Mouse (Mus musculus) forebrain, embryonic 15.5 days (tissue): ENCODE results near the gene Myh9. TPM values are rescaled to one million over a fixed set of nuclear protein-coding genes. Genes with fewer than 3 reads are reported as not detected.
A peak's percentile ranks its signal among the peaks of the same experiment; 100 is the strongest.

ENCODE experiments used
- ATAC-seq: fragments of 200-750 bp; cut with Nextera tagmentation; replicated peaks from 2 replicates; pipeline ENCODE4 v1.8.0; 2017; ENCODE audit warnings: mild to moderate bottlenecking, moderate TSS enrichment, moderate library complexity
- H3K27ac ChIP-seq: fragments of 300-500 bp; sonication (generic); replicated peaks from 2 replicates; pipeline ENCODE4 v1.5.1; 2015; ENCODE audit warnings: mild to moderate bottlenecking, inconsistent platforms
- H3K27me3 ChIP-seq: fragments of 300-500 bp; sonication (generic); 2 replicates; pipeline ENCODE4 v1.6.1; 2015; ENCODE audit warnings: inconsistent platforms
- H3K36me3 ChIP-seq: fragments of 300-500 bp; sonication (generic); 2 replicates; pipeline ENCODE4 v1.6.1; 2015; ENCODE audit warnings: mild to moderate bottlenecking, inconsistent platforms
- H3K4me1 ChIP-seq: fragments of 300-500 bp; sonication (generic); 2 replicates; pipeline ENCODE4 v1.6.1; 2015; ENCODE audit warnings: inconsistent platforms
- H3K4me2 ChIP-seq: fragments of 300-500 bp; sonication (generic); replicated peaks from 2 replicates; pipeline ENCODE4 v1.6.1; 2015; ENCODE audit warnings: mild to moderate bottlenecking, inconsistent platforms
- H3K4me3 ChIP-seq: fragments of 300-500 bp; sonication (generic); 2 replicates; pipeline ENCODE4 v1.5.1; 2015; ENCODE audit warnings: mild to moderate bottlenecking, inconsistent platforms
- H3K9ac ChIP-seq: fragments of 300-500 bp; sonication (generic); replicated peaks from 2 replicates; pipeline ENCODE4 v1.6.1; 2015; ENCODE audit warnings: mild to moderate bottlenecking, inconsistent platforms
- H3K9me3 ChIP-seq: fragments of 300-500 bp; sonication (generic); 2 replicates; pipeline ENCODE4 v1.6.1; 2016; ENCODE audit warnings: inconsistent platforms
- WGBS: fragments of 180-500 bp; shearing (Covaris S2); methylation state at CpG from one replicate; pipeline ENCODE4 v1.1.7; 2015; ENCODE audit warnings: mixed read lengths; 5-methylcytosine and 5-hydroxymethylcytosine counted together
- polyA plus RNA-seq: library from polyadenylated mRNA; unstranded; fragments of >200 nt; fragmentation: Nextera tagmentation; extraction: Ambion mirVana; gene quantifications from 2 replicates; pipeline ENCODE4 v1.2.1, GENCODE M21; 2015

Myh9 gene
- polyA plus RNA-seq, 1 experiment from 2014 or later = 12.3 TPM

GRCm38 (mm10) chr15:77820480-77821163 is 21.4 kb downstream of the Myh9 start:
- Histone ChIP-seq H3K9ac (no peak overlapping the region), H3K36me3 (no peaks in the 10 kb centered on the region), H3K4me2 (no peak overlapping the region), H3K4me3 (no peak overlapping the region), H3K4me1 (peaks cover 36% of the 10 kb centered on the region), H3K27me3 (no peaks in the 10 kb centered on the region), H3K27ac (peak overlapping the region; percentile 53), H3K9me3 (no peaks in the 10 kb centered on the region)
- 64% methylated on average over 3 of the region's 3 CpGs for WGBS
- no peak for ATAC-seq

GRCm38 (mm10) chr15:77819894-77820387 is 22.0 kb downstream of the Myh9 start:
- WGBS = 65% methylated on average over 10 of the region's 10 CpGs
- no peak overlapping the region for H3K4me3 ChIP-seq
- H3K9ac ChIP-seq = no peak overlapping the region
- no peaks in the 10 kb centered on the region for H3K9me3 ChIP-seq
- no peak overlapping the region for H3K4me2 ChIP-seq
- H3K36me3 ChIP-seq = no peaks in the 10 kb centered on the region
- H3K27ac ChIP-seq = 0 out of 2 replicates have a peak overlapping the region, but pooled peaks have one; percentile 53
- no peak for ATAC-seq
- no peaks in the 10 kb centered on the region for H3K27me3 ChIP-seq
- peaks cover 41% of the 10 kb centered on the region for H3K4me1 ChIP-seq

- Histone ChIP-seq H3K27me3 (no peaks in the 10 kb centered on the region), H3K4me2 (no peak overlapping the region), H3K9ac (no peak overlapping the region), H3K36me3 (no peaks in the 10 kb centered on the region), H3K9me3 (no peaks in the 10 kb centered on the region), H3K4me1 (peaks cover 51% of the 10 kb centered on the region), H3K27ac (no peak overlapping the region), H3K4me3 (no peak overlapping the region)
- no peak for ATAC-seq
- WGBS = 89% methylated on average over 15 of the region's 15 CpGs
These were observed 23.3 kb downstream of the Myh9 start for GRCm38 (mm10) chr15:77818556-77819158.

- Histone ChIP-seq H3K4me1 (peaks cover 51% of the 10 kb centered on the region), H3K9ac (no peak overlapping the region), H3K4me3 (no peak overlapping the region), H3K9me3 (no peaks in the 10 kb centered on the region), H3K27ac (peak overlapping the region; percentile 13; the same call in 1 of the 2 replicates), H3K36me3 (peaks cover 5% of the 10 kb centered on the region; the same call in 1 of the 2 replicates), H3K4me2 (no peak overlapping the region), H3K27me3 (no peaks in the 10 kb centered on the region)
- 53% methylated on average over 7 of the region's 7 CpGs for WGBS
- no peak for ATAC-seq
These were observed 24.6 kb downstream of the Myh9 start for GRCm38 (mm10) chr15:77817417-77817816.

- no peak for ATAC-seq
- 86% methylated on average over 4 of the region's 4 CpGs for WGBS
- Histone ChIP-seq H3K4me3 (no peak overlapping the region), H3K4me1 (peaks cover 46% of the 10 kb centered on the region), H3K4me2 (no peak overlapping the region), H3K27me3 (no peaks in the 10 kb centered on the region), H3K9me3 (no peaks in the 10 kb centered on the region), H3K36me3 (peaks cover 6% of the 10 kb centered on the region; the same call in 1 of the 2 replicates), H3K9ac (no peak overlapping the region), H3K27ac (peak overlapping the region; percentile 52; the same call in 1 of the 2 replicates)
These were observed 25.4 kb downstream of the Myh9 start for GRCm38 (mm10) chr15:77816601-77816950.

GRCm38 (mm10) chr15:77815867-77816600 is 25.9 kb downstream of the Myh9 start:
- 64% methylated on average over 17 of the region's 17 CpGs for whole genome bisulfite sequencing
- ATAC-seq = 0 out of 2 replicates have a peak, but pooled peaks have one; percentile 41
- H3K36me3 ChIP-seq = peaks cover 6% of the 10 kb centered on the region; the same call in 1 of the 2 replicates
- peak overlapping the region; percentile 52 for H3K27ac ChIP-seq
- no peak overlapping the region for H3K9ac ChIP-seq
- H3K27me3 ChIP-seq = no peaks in the 10 kb centered on the region
- H3K4me2 ChIP-seq = no peak overlapping the region
- no peak overlapping the region for H3K4me3 ChIP-seq
- H3K9me3 ChIP-seq = no peaks in the 10 kb centered on the region
- H3K4me1 ChIP-seq = peaks cover 45% of the 10 kb centered on the region

- ATAC-seq = no peak
- Histone ChIP-seq H3K4me2 (no peak overlapping the region), H3K4me3 (no peak overlapping the region), H3K4me1 (peaks cover 43% of the 10 kb centered on the region), H3K9me3 (no peaks in the 10 kb centered on the region), H3K36me3 (peaks cover 6% of the 10 kb centered on the region; the same call in 1 of the 2 replicates), H3K9ac (no peak overlapping the region), H3K27me3 (no peaks in the 10 kb centered on the region), H3K27ac (no peak overlapping the region)
- 79% methylated on average over 6 of the region's 6 CpGs for WGBS
These were observed 28.2 kb downstream of the Myh9 start for GRCm38 (mm10) chr15:77813639-77814375.

- H3K4me2 ChIP-seq = no peak overlapping the region
- peaks cover 8% of the 10 kb centered on the region; the same call in 1 of the 2 replicates for H3K36me3 ChIP-seq
- no peak for ATAC-seq
- H3K27me3 ChIP-seq = no peaks in the 10 kb centered on the region
- WGBS = 96% methylated on average over 10 of the region's 10 CpGs
- no peak overlapping the region for H3K4me3 ChIP-seq
- no peak overlapping the region for H3K9ac ChIP-seq
- peaks cover 39% of the 10 kb centered on the region for H3K4me1 ChIP-seq
- H3K9me3 ChIP-seq = no peaks in the 10 kb centered on the region
- H3K27ac ChIP-seq = no peak overlapping the region
These were observed 29.4 kb downstream of the Myh9 start for GRCm38 (mm10) chr15:77812578-77812977.

- Histone ChIP-seq H3K27ac (no peak overlapping the region), H3K27me3 (no peaks in the 10 kb centered on the region), H3K4me1 (peaks cover 29% of the 10 kb centered on the region), H3K36me3 (peaks cover 11% of the 10 kb centered on the region; the same call in 1 of the 2 replicates), H3K9ac (no peak overlapping the region), H3K4me2 (no peak overlapping the region), H3K9me3 (no peaks in the 10 kb centered on the region), H3K4me3 (no peak overlapping the region)
- WGBS = 68% methylated on average over 11 of the region's 11 CpGs
- no peak for ATAC-seq
These were observed 30.7 kb downstream of the Myh9 start for GRCm38 (mm10) chr15:77811099-77811760.

GRCm38 (mm10) chr15:77810416-77811098 is 31.4 kb downstream of the Myh9 start:
- H3K27ac ChIP-seq = 0 out of 2 replicates have a peak overlapping the region, but pooled peaks have one; percentile 11
- no peak overlapping the region for H3K4me2 ChIP-seq
- no peaks in the 10 kb centered on the region for H3K9me3 ChIP-seq
- no peaks in the 10 kb centered on the region for H3K27me3 ChIP-seq
- ATAC-seq = no peak; the same call in 1 of the 2 replicates
- H3K4me1 ChIP-seq = peaks cover 22% of the 10 kb centered on the region
- H3K36me3 ChIP-seq = peaks cover 11% of the 10 kb centered on the region; the same call in 1 of the 2 replicates
- no peak overlapping the region for H3K4me3 ChIP-seq
- WGBS = 56% methylated on average over 17 of the region's 17 CpGs
- no peak overlapping the region for H3K9ac ChIP-seq

- Histone ChIP-seq H3K4me3 (no peak overlapping the region), H3K36me3 (peaks cover 11% of the 10 kb centered on the region; the same call in 1 of the 2 replicates), H3K27me3 (no peaks in the 10 kb centered on the region), H3K9me3 (no peaks in the 10 kb centered on the region), H3K4me1 (peaks cover 13% of the 10 kb centered on the region), H3K4me2 (no peak overlapping the region), H3K9ac (no peak overlapping the region), H3K27ac (no peak overlapping the region)
- WGBS = 83% methylated on average over 1 of the region's 1 CpGs
- ATAC-seq = no peak
These were observed 32.5 kb downstream of the Myh9 start for GRCm38 (mm10) chr15:77809434-77809833.
